Mouse (Mus musculus) midbrain, embryonic 10.5 days (tissue): Measurements from ENCODE around the gene Mat2a. TPM values are rescaled to one million over a fixed set of nuclear protein-coding genes. Genes with fewer than 3 reads are reported as not detected.
"Not testable (repeated sequence)": the region's sequence is repeated elsewhere in the genome, so short reads cannot be mapped to it uniquely, and the experiment has no call there.

Source experiments
- DNase-seq: peaks from one replicate; pipeline ENCODE4 v3.0.0-alpha.2; 2017; ENCODE audit warnings: low spot score
- H3K27ac ChIP-seq: fragments of 300-500 bp; sonication (generic); replicated peaks from 2 replicates; pipeline ENCODE4 v1.5.1; 2016; ENCODE audit warnings: mild to moderate bottlenecking
- H3K27me3 ChIP-seq: fragments of 300-500 bp; sonication (generic); 2 replicates; pipeline ENCODE4 v1.6.1; 2016; ENCODE audit warnings: low read depth, mild to moderate bottlenecking; ENCODE audit not compliant: poor library complexity, severe bottlenecking
- H3K36me3 ChIP-seq: fragments of 300-500 bp; sonication (generic); 2 replicates; pipeline ENCODE4 v1.6.1; 2016; ENCODE audit warnings: mild to moderate bottlenecking, moderate library complexity
- H3K4me1 ChIP-seq: fragments of 300-500 bp; sonication (generic); 2 replicates; pipeline ENCODE4 v1.6.1; 2016
- H3K4me3 ChIP-seq: fragments of 300-500 bp; sonication (generic); 2 replicates; pipeline ENCODE4 v1.5.1; 2016; ENCODE audit warnings: mild to moderate bottlenecking, moderate library complexity
- H3K9me3 ChIP-seq: fragments of 300-500 bp; sonication (generic); replicated peaks from 2 replicates; pipeline ENCODE4 v1.6.1; 2016; ENCODE audit warnings: mild to moderate bottlenecking
- WGBS: fragments of 180-500 bp; shearing (Covaris S2); methylation state at CpG from one replicate; pipeline ENCODE4 v1.1.7; 2016; 5-methylcytosine and 5-hydroxymethylcytosine counted together
- polyA plus RNA-seq: library from polyadenylated mRNA; unstranded; fragments of >200 nt; fragmentation: Nextera tagmentation; extraction: Ambion mirVana; gene quantifications from 2 replicates; pipeline ENCODE4 v1.2.1, GENCODE M21; 2016

Gene Mat2a
- polyA plus RNA-seq, 1 experiment from 2014 or later, result 431 TPM

GRCm38 (mm10) chr6:72473264-72474041 is 34.1 kb upstream of the Mat2a start:
- no peaks in the 10 kb centered on the region for H3K36me3 ChIP-seq
- WGBS, result 73% methylated on average over 14 of the region's 14 CpGs

GRCm38 (mm10) chr6:72466171-72466570 is 26.8 kb upstream of the Mat2a start:
- no peak overlapping the region for H3K4me3 ChIP-seq
- peaks cover 6% of the 10 kb centered on the region; the same call in 1 of the 2 replicates for H3K4me1 ChIP-seq
- no peaks in the 10 kb centered on the region for H3K27me3 ChIP-seq
- H3K9me3 ChIP-seq, result no peaks in the 10 kb centered on the region
- H3K27ac ChIP-seq, result no peak overlapping the region
- no peak for DNase-seq
- WGBS, result 91% methylated on average over 4 of the region's 4 CpGs
- H3K36me3 ChIP-seq, result no peaks in the 10 kb centered on the region

More at GRCm38 (mm10) chr6:72473264-72474041, 34.1 kb upstream of the Mat2a start:
- no peak for DNase-seq
- no peaks in the 10 kb centered on the region for H3K9me3 ChIP-seq
- H3K4me3 ChIP-seq, result no peak overlapping the region
- H3K27ac ChIP-seq, result no peak overlapping the region
- H3K4me1 ChIP-seq, result peaks cover 13% of the 10 kb centered on the region
- H3K27me3 ChIP-seq, result no peaks in the 10 kb centered on the region

GRCm38 (mm10) chr6:72465361-72466157 is 26.2 kb upstream of the Mat2a start:
- Histone ChIP-seq H3K4me3 (no peak overlapping the region), H3K9me3 (no peaks in the 10 kb centered on the region), H3K27me3 (no peaks in the 10 kb centered on the region), H3K36me3 (no peaks in the 10 kb centered on the region), H3K27ac (no peak overlapping the region), H3K4me1 (peaks cover 6% of the 10 kb centered on the region; the same call in 1 of the 2 replicates)
- WGBS, result 85% methylated on average over 8 of the region's 8 CpGs
- DNase-seq, result no peak

- H3K9me3 ChIP-seq, H3K36me3 ChIP-seq, DNase-seq, H3K27ac ChIP-seq, H3K4me1 ChIP-seq, H3K27me3 ChIP-seq, H3K4me3 ChIP-seq: not testable (repeated sequence)
- 82% methylated on average over 5 of the region's 5 CpGs for WGBS
Observed at GRCm38 (mm10) chr6:72462550-72463257, 23.3 kb upstream of the Mat2a start.

- no peaks in the 10 kb centered on the region for H3K27me3 ChIP-seq
- H3K9me3 ChIP-seq, result no peaks in the 10 kb centered on the region
- 73% methylated on average over 9 of the region's 9 CpGs for WGBS
- H3K4me3 ChIP-seq, result no peak overlapping the region
- H3K4me1 ChIP-seq, result peaks cover under 1% of the 10 kb centered on the region; the same call in 1 of the 2 replicates
- no peak for DNase-seq
- no peak overlapping the region for H3K27ac ChIP-seq
- no peaks in the 10 kb centered on the region for H3K36me3 ChIP-seq
Observed at GRCm38 (mm10) chr6:72460036-72460801, 20.9 kb upstream of the Mat2a start.

GRCm38 (mm10) chr6:72458921-72459320 is 19.6 kb upstream of the Mat2a start:
- no peaks in the 10 kb centered on the region for H3K9me3 ChIP-seq
- peaks cover 11% of the 10 kb centered on the region; the same call in 1 of the 2 replicates for H3K4me1 ChIP-seq
- H3K27me3 ChIP-seq, result no peaks in the 10 kb centered on the region
- 83% methylated on average over 5 of the region's 5 CpGs for WGBS
- no peaks in the 10 kb centered on the region for H3K36me3 ChIP-seq
- H3K27ac ChIP-seq, result no peak overlapping the region
- H3K4me3 ChIP-seq, result no peak overlapping the region
- DNase-seq, result no peak

GRCm38 (mm10) chr6:72458418-72458817 is 19.1 kb upstream of the Mat2a start:
- Histone ChIP-seq H3K9me3 (no peaks in the 10 kb centered on the region), H3K4me1 (peaks cover 11% of the 10 kb centered on the region; the same call in 1 of the 2 replicates), H3K27me3 (no peaks in the 10 kb centered on the region), H3K27ac (no peak overlapping the region), H3K36me3 (no peaks in the 10 kb centered on the region), H3K4me3 (no peak overlapping the region)
- WGBS, result 84% methylated on average over 7 of the region's 7 CpGs
- no peak for DNase-seq

- Histone ChIP-seq H3K4me1 (peaks cover 11% of the 10 kb centered on the region; the same call in 1 of the 2 replicates), H3K4me3 (no peak overlapping the region), H3K36me3 (no peaks in the 10 kb centered on the region), H3K9me3 (no peaks in the 10 kb centered on the region), H3K27ac (no peak overlapping the region), H3K27me3 (no peaks in the 10 kb centered on the region)
- WGBS, result 83% methylated on average over 4 of the region's 4 CpGs
- DNase-seq, result no peak
Observed at GRCm38 (mm10) chr6:72456567-72456966, 17.2 kb upstream of the Mat2a start.

GRCm38 (mm10) chr6:72454833-72455373 is 15.5 kb upstream of the Mat2a start:
- Histone ChIP-seq H3K4me1 (peaks cover 11% of the 10 kb centered on the region; the same call in 1 of the 2 replicates), H3K36me3 (no peaks in the 10 kb centered on the region), H3K9me3 (no peaks in the 10 kb centered on the region), H3K4me3 (no peak overlapping the region), H3K27ac (peak overlapping the region; percentile 60; the same call in 1 of the 2 replicates), H3K27me3 (no peaks in the 10 kb centered on the region)
- no peak for DNase-seq
- 67% methylated on average over 7 of the region's 7 CpGs for WGBS

GRCm38 (mm10) chr6:72454072-72454746 is 14.9 kb upstream of the Mat2a start:
- H3K27me3 ChIP-seq, result no peaks in the 10 kb centered on the region
- peaks cover 11% of the 10 kb centered on the region; the same call in 1 of the 2 replicates for H3K4me1 ChIP-seq
- no peak for DNase-seq
- peak overlapping the region; percentile 60 for H3K27ac ChIP-seq
- H3K9me3 ChIP-seq, result no peaks in the 10 kb centered on the region
- no peak overlapping the region for H3K4me3 ChIP-seq
- WGBS, result 76% methylated on average over 7 of the region's 7 CpGs
- H3K36me3 ChIP-seq, result no peaks in the 10 kb centered on the region

- Histone ChIP-seq H3K27me3 (no peaks in the 10 kb centered on the region), H3K9me3 (no peaks in the 10 kb centered on the region), H3K27ac (no peak overlapping the region), H3K36me3 (no peaks in the 10 kb centered on the region), H3K4me1 (peaks cover 11% of the 10 kb centered on the region; the same call in 1 of the 2 replicates), H3K4me3 (no peak overlapping the region)
- WGBS, result 78% methylated on average over 3 of the region's 3 CpGs
- DNase-seq, result no peak
Observed at GRCm38 (mm10) chr6:72453578-72453977, 14.2 kb upstream of the Mat2a start.
